In genomic region chr10:107274785-107275184, GRCm38 (mm10) we compare ENCODE assay signal across 10 mouse cellular contexts. TPM values are rescaled to one million over a fixed set of nuclear protein-coding genes. Genes with fewer than 3 reads are reported as not detected.
DNase-seq lines count a peak whose midpoint lies in the region; TF ChIP-seq lines count a peak whose summit lies in the region.
"Had no signal": no experiment of that assay in that cellular context is flagged by ENCODE, and none has a peak within 500 bp of the region (broad histone marks: within the 10 kb centered on the region; RNA-seq: fewer than 3 reads in every experiment).

No protein-coding gene starts in this region.

- intact Hi-C loops in left cerebral cortex, adult 2 months (cut with DNase I): loop anchor here (5.0 to 10.0 kb wide), 4 partner anchors 63 to 660 kb away; no protein-coding TSS in a partner anchor

- TF ChIP-seq CTCF in left cerebral cortex, adult 2 months (IDR thresholded peaks at IDR 0.05): peak; percentile 55

- no peak overlapping the region for H3K4me3 ChIP-seq in left cerebral cortex, adult 2 months
- H3K4me3 ChIP-seq: erythroblast, embryonic 14.5 days had no signal

- peak; percentile 13 for DNase-seq in adrenal gland, postnatal 10 days
- DNase-seq in adrenal gland, postnatal 25 days: no peak
- DNase-seq in left cerebral cortex, adult 2 months (ENCODE audit: extremely low spot score in 1 of 2, low spot score in 2 of 2): no peak
- DNase-seq in left cerebral cortex, adult 8-10 months (ENCODE audit: low spot score in 2 of 2): no peak
- DNase-seq in A20 (ENCODE audit: low read depth, low spot score): peak; percentile 20
- peak; percentile 64 for DNase-seq in embryo, embryonic 10.5 days (ENCODE audit: low spot score)
- DNase-seq in ovary, postnatal 36 days (ENCODE audit: low spot score): no peak
- no peak for DNase-seq in urinary bladder, adult 2 months (ENCODE audit: low spot score)
- DNase-seq: adrenal gland, adult 2 months had no signal

- no peak overlapping the region for H3K27ac ChIP-seq in left cerebral cortex, adult 2 months

RNA-seq across cellular contexts. Expression of gene Lin7a, which starts 3.3 kb away (rescaled TPM):
- 1 to 10 TPM; 1.6 to 2.3 TPM for total RNA-seq in adrenal gland, postnatal 10 days (2021)
- 1.4 and 1.6 TPM in 2 replicates for total RNA-seq in adrenal gland, postnatal 25 days (2021)
- total RNA-seq in left cerebral cortex, adult 2 months (2021): 10 to 100 TPM; 57.8 to 59.6 TPM
- total RNA-seq in left cerebral cortex, adult 8-10 months (2022): 10 to 100 TPM; 44.8 to 54.6 (median 50.7) TPM
- 1.0 and 1.2 TPM in 2 replicates for polyA plus RNA-seq in urinary bladder, adult 2 months (2012; rRNA removed)
- polyA plus RNA-seq: erythroblast, embryonic 14.5 days had no signal

Comparison
In these comparisons a context has a peak if more than half of its experiments do, and no peak if none do; other contexts are left out.
1. DNase-seq: peak in adrenal gland, postnatal 10 days (single experiment), A20 (single experiment) and embryo, embryonic 10.5 days (single experiment); none in adrenal gland, postnatal 25 days (single experiment), left cerebral cortex, adult 2 months (0 of 2), left cerebral cortex, adult 8-10 months (0 of 2), ovary, postnatal 36 days (single experiment) and urinary bladder, adult 2 months (single experiment).
2. RNA of gene Lin7a, which starts 3.3 kb away (total RNA-seq): 57.8 to 59.6 TPM in left cerebral cortex, adult 2 months and 44.8 to 54.6 TPM in left cerebral cortex, adult 8-10 months; 1.6 to 2.3 TPM in adrenal gland, postnatal 10 days and 1.4 to 1.6 TPM in adrenal gland, postnatal 25 days; every median in the first group is over 10 times any median in the second.